Mouse (Mus musculus) forebrain, embryonic 10.5 days (tissue): ENCODE results near the gene Sars. TPM values are rescaled to one million over a fixed set of nuclear protein-coding genes. Genes with fewer than 3 reads are reported as not detected.

Experiments used
- DNase-seq: peaks from one replicate; pipeline ENCODE4 v3.0.0-alpha.2; 2017; ENCODE audit warnings: low spot score; ENCODE audit errors: extremely low spot score
- H3K27ac ChIP-seq: fragments of 300-500 bp; sonication (generic); 2 replicates; pipeline ENCODE4 v1.5.1; 2016; ENCODE audit warnings: mild to moderate bottlenecking
- H3K27me3 ChIP-seq: fragments of 300-500 bp; sonication (generic); 2 replicates; pipeline ENCODE4 v1.6.1; 2016; ENCODE audit warnings: mild to moderate bottlenecking; ENCODE audit not compliant: poor library complexity, severe bottlenecking
- H3K36me3 ChIP-seq: fragments of 300-500 bp; sonication (generic); replicated peaks from 2 replicates; pipeline ENCODE4 v1.6.1; 2016; ENCODE audit warnings: mild to moderate bottlenecking, moderate library complexity
- H3K4me1 ChIP-seq: fragments of 300-500 bp; sonication (generic); 2 replicates; pipeline ENCODE4 v1.6.1; 2016
- H3K4me3 ChIP-seq: fragments of 300-500 bp; sonication (generic); 2 replicates; pipeline ENCODE4 v1.5.1; 2016; ENCODE audit warnings: mild to moderate bottlenecking, moderate library complexity
- H3K9me3 ChIP-seq: fragments of 300-500 bp; sonication (generic); 2 replicates; pipeline ENCODE4 v1.6.1; 2016; ENCODE audit warnings: mild to moderate bottlenecking, moderate library complexity
- WGBS: fragments of 180-500 bp; shearing (Covaris S2); methylation state at CpG from one replicate; pipeline ENCODE4 v1.1.7; 2016; 5-methylcytosine and 5-hydroxymethylcytosine counted together
- polyA plus RNA-seq: library from polyadenylated mRNA; unstranded; fragments of >200 nt; fragmentation: Nextera tagmentation; extraction: Ambion mirVana; gene quantifications from 2 replicates; pipeline ENCODE4 v1.2.1, GENCODE M21; 2016

The Sars gene
- polyA plus RNA-seq, 1 experiment from 2014 or later = 160 TPM

- H3K36me3 ChIP-seq = no peaks in the 10 kb centered on the region
- DNase-seq = no peak
- H3K27me3 ChIP-seq = no peaks in the 10 kb centered on the region
- WGBS = 74% methylated on average over 7 of the region's 7 CpGs
- H3K4me1 ChIP-seq = peaks cover 24% of the 10 kb centered on the region
- H3K4me3 ChIP-seq = no peak overlapping the region
- H3K27ac ChIP-seq = no peak overlapping the region
- no peaks in the 10 kb centered on the region for H3K9me3 ChIP-seq
Observed at GRCm38 (mm10) chr3:108378875-108379663, 65.9 kb downstream of the Sars start.

Other genes with a start within 250 kb of the Sars start
- gene Cyb561d1, start 244.0 kb downstream of the Sars start, polyA plus RNA-seq = 3.7 and 4.2 TPM in 2 replicates
- 20.2 and 20.3 TPM in 2 replicates for gene Atxn7l2, start 234.3 kb downstream of the Sars start, polyA plus RNA-seq
- 0.98 and 1.0 TPM in 2 replicates for gene Sypl2, start 218.6 kb downstream of the Sars start, polyA plus RNA-seq
- 353 and 358 TPM in 2 replicates for gene Psma5, start 188.3 kb downstream of the Sars start, polyA plus RNA-seq
- 9.7 and 10.5 TPM in 2 replicates for gene Sort1, start 161.1 kb downstream of the Sars start, polyA plus RNA-seq
- gene Mybphl, start 80.3 kb downstream of the Sars start, polyA plus RNA-seq = not detected in 2 replicates
- gene Psrc1, start 61.4 kb downstream of the Sars start, polyA plus RNA-seq = 115 and 117 TPM in 2 replicates
- 32.1 and 35.1 TPM in 2 replicates for gene Celsr2, start 29.7 kb downstream of the Sars start, polyA plus RNA-seq
- gene 1700013F07Rik, start 88.9 kb upstream of the Sars start, polyA plus RNA-seq = 0.29 and 0.42 TPM in 2 replicates
- gene 5330417C22Rik, start 91.3 kb upstream of the Sars start, polyA plus RNA-seq = 1.1 and 1.2 TPM in 2 replicates
- 36.9 and 37.9 TPM in 2 replicates for gene Tmem167b, start 117.3 kb upstream of the Sars start, polyA plus RNA-seq
- gene Taf13, start 126.5 kb upstream of the Sars start, polyA plus RNA-seq = 58.2 and 59.8 TPM in 2 replicates
- gene Wdr47, start 146.1 kb upstream of the Sars start, polyA plus RNA-seq = 14.9 TPM in 2 replicates
- 73.0 and 73.6 TPM in 2 replicates for gene Clcc1, start 208.7 kb upstream of the Sars start, polyA plus RNA-seq